Mouse (Mus musculus) midbrain, embryonic 12.5 days (tissue): ENCODE measurements around the gene Calr3. TPM values are rescaled to one million over a fixed set of nuclear protein-coding genes. Genes with fewer than 3 reads are reported as not detected.

Experiments used
- ATAC-seq: fragments of 200-750 bp; cut with Nextera tagmentation; 2 replicates; pipeline ENCODE4 v1.8.0; 2017; ENCODE audit warnings: low read depth, moderate TSS enrichment, moderate library complexity; ENCODE audit not compliant: low FRiP score
- H3K27ac ChIP-seq: fragments of 300-500 bp; sonication (generic); replicated peaks from 2 replicates; pipeline ENCODE4 v1.5.1; 2016; ENCODE audit warnings: mild to moderate bottlenecking
- H3K27me3 ChIP-seq: fragments of 300-500 bp; sonication (generic); 2 replicates; pipeline ENCODE4 v1.6.1; 2016; ENCODE audit warnings: mild to moderate bottlenecking
- H3K36me3 ChIP-seq: fragments of 300-500 bp; sonication (generic); 2 replicates; pipeline ENCODE4 v1.6.1; 2016
- H3K4me1 ChIP-seq: fragments of 300-500 bp; sonication (generic); 2 replicates; pipeline ENCODE4 v1.6.1; 2016
- H3K4me2 ChIP-seq: fragments of 300-500 bp; sonication (generic); replicated peaks from 2 replicates; pipeline ENCODE4 v1.6.1; 2016; ENCODE audit warnings: mild to moderate bottlenecking, moderate library complexity
- H3K4me3 ChIP-seq: fragments of 300-500 bp; sonication (generic); 2 replicates; pipeline ENCODE4 v1.5.1; 2016; ENCODE audit warnings: mild to moderate bottlenecking
- H3K9ac ChIP-seq: fragments of 300-500 bp; sonication (generic); replicated peaks from 2 replicates; pipeline ENCODE4 v1.6.1; 2016; ENCODE audit warnings: mild to moderate bottlenecking, moderate library complexity
- H3K9me3 ChIP-seq: fragments of 300-500 bp; sonication (generic); 2 replicates; pipeline ENCODE4 v1.6.1; 2016; ENCODE audit warnings: mild to moderate bottlenecking
- WGBS: fragments of 180-500 bp; shearing (Covaris S2); methylation state at CpG from one replicate; pipeline ENCODE4 v1.1.7; 2016; 5-methylcytosine and 5-hydroxymethylcytosine counted together
- polyA plus RNA-seq: library from polyadenylated mRNA; unstranded; fragments of >200 nt; fragmentation: Nextera tagmentation; extraction: Ambion mirVana; gene quantifications from 2 replicates; pipeline ENCODE4 v1.2.1, GENCODE M21; 2016

Calr3 gene
- polyA plus RNA-seq, 1 experiment from 2014 or later = 1.4 TPM

GRCm38 (mm10) chr8:72422926-72423325 is 20.7 kb downstream of the Calr3 start:
- Histone ChIP-seq H3K4me1 (peaks cover 27% of the 10 kb centered on the region), H3K27ac (no peak overlapping the region), H3K4me3 (no peak overlapping the region), H3K4me2 (no peak overlapping the region), H3K27me3 (no peaks in the 10 kb centered on the region), H3K36me3 (no peaks in the 10 kb centered on the region), H3K9ac (no peak overlapping the region), H3K9me3 (no peaks in the 10 kb centered on the region)
- ATAC-seq = no peak
- 72% methylated on average over 1 of the region's 1 CpGs for WGBS

- Histone ChIP-seq H3K9me3 (no peaks in the 10 kb centered on the region), H3K4me3 (peak within 1 kb of the TSS; percentile 90), H3K9ac (peak within 1 kb of the TSS; percentile 91), H3K4me1 (peaks cover 35% of the 10 kb centered on the region), H3K27me3 (no peaks in the 10 kb centered on the region), H3K27ac (peak within 1 kb of the TSS; percentile 84), H3K4me2 (peak within 1 kb of the TSS; percentile 71), H3K36me3 (no peaks in the 10 kb centered on the region)
- peak; percentile 98 for ATAC-seq
- 1% methylated on average over 48 of the region's 48 CpGs for WGBS
Observed at GRCm38 (mm10) chr8:72421362-72422335, 22.0 kb downstream of the Calr3 start, which contains the start of gene Eps15l1. Eps15l1 (minus strand) TSS chr8:72421460.

- 2% methylated on average over 68 of the region's 73 CpGs for WGBS
- ATAC-seq = peak; percentile 78
Observed at GRCm38 (mm10) chr8:72420571-72421361, 22.9 kb downstream of the Calr3 start.

GRCm38 (mm10) chr8:72418073-72418472 is 25.6 kb downstream of the Calr3 start:
- no peak overlapping the region for H3K9ac ChIP-seq
- H3K9me3 ChIP-seq = no peaks in the 10 kb centered on the region
- H3K27me3 ChIP-seq = no peaks in the 10 kb centered on the region
- no peak for ATAC-seq
- H3K27ac ChIP-seq = no peak overlapping the region
- no peak overlapping the region for H3K4me3 ChIP-seq
- 0 out of 2 replicates have a peak, but pooled peaks cover 6% of the 10 kb centered on the region for H3K36me3 ChIP-seq
- H3K4me2 ChIP-seq = no peak overlapping the region
- H3K4me1 ChIP-seq = peaks cover 45% of the 10 kb centered on the region
- WGBS = 98% methylated on average over 4 of the region's 4 CpGs

More at GRCm38 (mm10) chr8:72420571-72421361, 22.9 kb downstream of the Calr3 start:
- Histone ChIP-seq H3K4me2 (peak overlapping the region; percentile 71), H3K9me3 (no peaks in the 10 kb centered on the region), H3K4me1 (peaks cover 42% of the 10 kb centered on the region), H3K36me3 (no peaks in the 10 kb centered on the region), H3K27ac (peak overlapping the region; percentile 84), H3K27me3 (no peaks in the 10 kb centered on the region), H3K9ac (peak overlapping the region; percentile 91), H3K4me3 (peak overlapping the region; percentile 90)

GRCm38 (mm10) chr8:72415252-72415651 is 28.4 kb downstream of the Calr3 start:
- 73% methylated on average over 2 of the region's 2 CpGs for WGBS
- no peak overlapping the region for H3K4me3 ChIP-seq
- H3K9ac ChIP-seq = no peak overlapping the region
- H3K36me3 ChIP-seq = 0 out of 2 replicates have a peak, but pooled peaks cover 12% of the 10 kb centered on the region
- H3K4me2 ChIP-seq = no peak overlapping the region
- no peaks in the 10 kb centered on the region for H3K27me3 ChIP-seq
- peaks cover 38% of the 10 kb centered on the region for H3K4me1 ChIP-seq
- H3K9me3 ChIP-seq = no peaks in the 10 kb centered on the region
- no peak for ATAC-seq
- no peak overlapping the region for H3K27ac ChIP-seq

- WGBS = 92% methylated on average over 7 of the region's 7 CpGs
- Histone ChIP-seq H3K9me3 (no peaks in the 10 kb centered on the region), H3K36me3 (0 out of 2 replicates have a peak, but pooled peaks cover 12% of the 10 kb centered on the region), H3K27me3 (no peaks in the 10 kb centered on the region), H3K4me3 (no peak overlapping the region), H3K4me2 (no peak overlapping the region), H3K4me1 (peaks cover 24% of the 10 kb centered on the region), H3K9ac (no peak overlapping the region), H3K27ac (no peak overlapping the region)
- peak; percentile 19; the same call in 1 of the 2 replicates for ATAC-seq
Observed at GRCm38 (mm10) chr8:72413839-72414238, 29.8 kb downstream of the Calr3 start.

- Histone ChIP-seq H3K4me3 (no peak overlapping the region), H3K36me3 (0 out of 2 replicates have a peak, but pooled peaks cover 6% of the 10 kb centered on the region), H3K27ac (no peak overlapping the region), H3K27me3 (no peaks in the 10 kb centered on the region), H3K4me1 (no peaks in the 10 kb centered on the region; the same call in 1 of the 2 replicates), H3K9ac (no peak overlapping the region), H3K4me2 (no peak overlapping the region), H3K9me3 (no peaks in the 10 kb centered on the region)
- ATAC-seq = no peak
- WGBS = 79% methylated on average over 3 of the region's 3 CpGs
Observed at GRCm38 (mm10) chr8:72409443-72409842, 34.2 kb downstream of the Calr3 start.

GRCm38 (mm10) chr8:72407878-72408277 is 35.8 kb downstream of the Calr3 start:
- H3K4me1 ChIP-seq = no peaks in the 10 kb centered on the region
- no peak overlapping the region for H3K9ac ChIP-seq
- no peak overlapping the region for H3K27ac ChIP-seq
- no peaks in the 10 kb centered on the region for H3K9me3 ChIP-seq
- no peak overlapping the region for H3K4me2 ChIP-seq
- no peaks in the 10 kb centered on the region for H3K27me3 ChIP-seq
- 0 out of 2 replicates have a peak, but pooled peaks cover 6% of the 10 kb centered on the region for H3K36me3 ChIP-seq
- 91% methylated on average over 1 of the region's 1 CpGs for whole genome bisulfite sequencing
- ATAC-seq = no peak
- no peak overlapping the region for H3K4me3 ChIP-seq

GRCm38 (mm10) chr8:72402981-72403380 is 40.7 kb downstream of the Calr3 start:
- no peak overlapping the region for H3K9ac ChIP-seq
- WGBS = 94% methylated on average over 3 of the region's 3 CpGs
- H3K4me1 ChIP-seq = 0 out of 2 replicates have a peak, but pooled peaks cover 6% of the 10 kb centered on the region
- no peak overlapping the region for H3K27ac ChIP-seq
- ATAC-seq = no peak
- H3K4me3 ChIP-seq = no peak overlapping the region
- no peaks in the 10 kb centered on the region for H3K27me3 ChIP-seq
- H3K36me3 ChIP-seq = peaks cover 21% of the 10 kb centered on the region
- no peak overlapping the region for H3K4me2 ChIP-seq
- no peaks in the 10 kb centered on the region for H3K9me3 ChIP-seq

GRCm38 (mm10) chr8:72401381-72401780 is 42.3 kb downstream of the Calr3 start:
- no peak for ATAC-seq
- peaks cover 34% of the 10 kb centered on the region for H3K36me3 ChIP-seq
- no peak overlapping the region for H3K9ac ChIP-seq
- H3K4me1 ChIP-seq = 0 out of 2 replicates have a peak, but pooled peaks cover 6% of the 10 kb centered on the region
- no peak overlapping the region for H3K4me2 ChIP-seq
- H3K4me3 ChIP-seq = no peak overlapping the region
- H3K27me3 ChIP-seq = no peaks in the 10 kb centered on the region
- 100% methylated on average over 1 of the region's 1 CpGs for WGBS
- no peak overlapping the region for H3K27ac ChIP-seq
- H3K9me3 ChIP-seq = no peaks in the 10 kb centered on the region

GRCm38 (mm10) chr8:72385737-72386136 is 57.9 kb downstream of the Calr3 start:
- Histone ChIP-seq H3K4me1 (no peaks in the 10 kb centered on the region), H3K36me3 (peaks cover 96% of the 10 kb centered on the region), H3K27ac (no peak overlapping the region), H3K4me3 (no peak overlapping the region), H3K4me2 (no peak overlapping the region), H3K9me3 (no peaks in the 10 kb centered on the region), H3K9ac (no peak overlapping the region), H3K27me3 (no peaks in the 10 kb centered on the region)
- WGBS = 91% methylated on average over 2 of the region's 2 CpGs
- ATAC-seq = no peak
